Mouse (Mus musculus) urinary bladder, adult 2 months (tissue): ENCODE data around the gene Pten. TPM values are rescaled to one million over a fixed set of nuclear protein-coding genes. Genes with fewer than 3 reads are reported as not detected.
"Not testable (repeated sequence)": the region's sequence is repeated elsewhere in the genome, so short reads cannot be mapped to it uniquely, and the experiment has no call there.

Experiments used
- DNase-seq: peaks from one replicate; pipeline ENCODE4 v3.0.0; 2022; ENCODE audit warnings: low spot score
- polyA plus RNA-seq: library from polyadenylated mRNA; depleted of rRNA; stranded (reverse); fragments of >200 nt; gene quantifications from 2 replicates; pipeline ENCODE4 v1.2.3, GENCODE M21; 2012

Gene Pten
- polyA plus RNA-seq, 1 experiment = 22.0 TPM

GRCm38 (mm10) chr19:32807610-32808009, 50.3 kb downstream of the Pten start:
- no peak for DNase-seq

DNA sequence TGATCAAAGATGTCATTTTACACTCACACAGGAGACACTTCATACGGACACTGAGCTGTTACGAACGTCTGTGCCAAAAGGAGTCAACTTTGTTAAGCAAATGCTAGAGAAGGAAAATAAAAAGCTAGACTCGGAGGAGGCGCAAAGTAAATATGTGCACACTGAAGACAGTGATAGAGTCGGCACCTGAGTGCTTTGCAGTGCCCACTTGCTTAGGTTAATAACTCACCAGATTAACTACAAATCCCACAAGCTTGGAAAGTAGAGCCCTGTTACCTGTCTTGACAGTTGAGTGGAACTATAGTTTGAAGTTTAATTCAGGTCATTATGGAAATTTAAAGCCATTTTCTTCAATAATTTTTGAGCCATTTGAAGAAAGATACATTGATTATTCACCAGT, 51.4 kb downstream of the Pten start:
- DNase-seq = no peak

DNA sequence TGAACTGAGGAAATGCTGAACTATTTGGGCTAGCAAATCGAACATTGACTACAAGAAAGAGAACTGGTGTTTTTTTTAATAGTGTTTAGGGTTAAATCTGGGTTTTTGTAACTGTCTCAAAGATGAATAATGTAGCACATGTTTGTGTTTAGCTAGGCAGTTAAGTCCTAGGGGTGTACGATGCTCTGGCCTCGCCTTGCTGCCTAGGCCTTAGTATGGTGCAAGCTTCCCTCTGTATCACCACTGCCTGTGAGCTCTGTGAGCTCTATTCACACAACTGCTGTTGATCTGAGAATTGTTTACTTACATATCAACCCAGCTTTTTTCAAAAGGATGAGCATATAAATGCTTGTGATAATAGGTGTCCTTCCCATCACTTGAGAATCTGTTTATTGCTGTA, 51.8 kb downstream of the Pten start:
- no peak for DNase-seq

DNA sequence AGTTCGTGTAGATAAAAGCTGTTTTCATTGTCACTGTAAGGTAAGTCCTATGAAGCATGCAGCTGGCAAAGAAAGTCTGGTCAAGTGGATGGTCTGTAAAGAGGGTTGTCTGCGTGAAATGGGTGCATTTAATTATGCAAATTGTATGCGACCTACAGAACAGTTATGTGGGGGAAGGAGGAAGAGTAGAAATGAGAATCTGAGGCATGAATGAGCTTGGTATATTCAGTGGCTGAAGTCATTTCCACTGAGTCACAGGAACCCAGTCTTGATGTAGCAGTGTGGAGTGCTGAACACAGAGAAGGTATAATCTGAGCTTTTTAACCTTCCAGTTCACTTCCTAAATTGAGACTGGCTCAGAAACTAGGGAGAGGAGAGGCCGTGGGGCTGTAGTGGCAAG, 61.5 kb downstream of the Pten start:
- DNase-seq = no peak

GRCm38 (mm10) chr19:32822959-32823358, 65.7 kb downstream of the Pten start:
- DNase-seq = not testable (repeated sequence)

GRCm38 (mm10) chr19:32826616-32827015, 69.3 kb downstream of the Pten start:
- no peak for DNase-seq

DNA sequence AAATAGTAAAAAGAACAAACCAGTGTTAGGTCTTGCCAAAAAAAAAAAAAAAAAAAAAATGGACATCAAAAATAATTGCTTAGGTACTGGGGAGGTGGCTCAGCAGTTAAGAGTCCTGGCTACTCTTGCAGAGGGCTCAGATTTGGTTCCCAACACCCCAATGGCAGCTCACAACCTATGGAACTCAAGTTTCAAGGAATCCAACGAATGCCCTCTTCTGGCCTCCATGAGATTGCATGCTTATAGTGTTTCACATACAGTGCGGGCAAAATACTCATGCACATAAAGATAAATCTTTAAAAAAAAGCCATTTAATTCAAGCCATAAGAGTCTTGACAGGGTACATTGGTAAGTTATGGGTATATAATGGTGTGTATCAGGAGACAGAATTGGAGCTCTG, 72.6 kb downstream of the Pten start:
- no peak for DNase-seq

- DNase-seq = no peak
These were observed 74.0 kb downstream of the Pten start for GRCm38 (mm10) chr19:32831286-32831685.

DNA sequence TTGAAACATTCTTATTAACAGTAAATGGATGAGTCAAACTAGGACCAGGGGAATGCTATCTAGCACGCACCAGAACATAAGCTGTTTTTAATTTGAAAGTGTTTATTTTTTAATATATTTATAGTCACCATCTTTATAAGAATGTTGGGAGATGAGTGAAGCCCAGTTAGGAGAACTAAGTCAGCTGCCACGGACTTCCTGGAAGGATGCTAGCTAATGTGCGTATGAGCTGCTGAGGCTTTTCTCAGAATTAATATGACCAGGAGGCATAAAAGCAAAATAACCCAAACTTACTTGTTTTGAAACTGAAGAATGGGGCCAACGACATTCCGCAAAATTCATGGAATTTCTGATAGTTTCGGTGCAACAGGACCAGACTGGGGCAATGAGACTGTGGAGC, 83.2 kb downstream of the Pten start:
- no peak for DNase-seq

- DNase-seq = no peak
These were observed 87.2 kb downstream of the Pten start for GRCm38 (mm10) chr19:32844486-32844885.

DNA sequence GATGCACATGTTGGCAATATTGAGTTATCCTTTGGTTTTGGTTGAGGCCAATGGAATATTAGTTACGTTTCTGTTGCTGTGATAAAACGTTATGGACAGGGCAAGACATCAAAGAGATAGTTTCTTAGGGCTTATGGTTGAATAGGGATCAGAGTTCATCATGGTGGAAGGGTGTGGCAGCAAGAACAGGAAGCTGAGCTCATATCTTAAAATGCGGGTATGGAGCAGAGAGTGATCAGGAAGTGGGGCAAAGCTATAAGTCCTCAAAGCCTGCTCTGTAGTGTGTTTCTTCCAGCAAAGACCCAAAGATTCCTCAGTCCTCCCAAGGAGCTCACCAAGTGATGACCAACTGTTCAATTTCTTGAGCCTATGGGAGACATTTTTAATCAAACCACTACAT, 90.7 kb downstream of the Pten start:
- no peak for DNase-seq

DNA sequence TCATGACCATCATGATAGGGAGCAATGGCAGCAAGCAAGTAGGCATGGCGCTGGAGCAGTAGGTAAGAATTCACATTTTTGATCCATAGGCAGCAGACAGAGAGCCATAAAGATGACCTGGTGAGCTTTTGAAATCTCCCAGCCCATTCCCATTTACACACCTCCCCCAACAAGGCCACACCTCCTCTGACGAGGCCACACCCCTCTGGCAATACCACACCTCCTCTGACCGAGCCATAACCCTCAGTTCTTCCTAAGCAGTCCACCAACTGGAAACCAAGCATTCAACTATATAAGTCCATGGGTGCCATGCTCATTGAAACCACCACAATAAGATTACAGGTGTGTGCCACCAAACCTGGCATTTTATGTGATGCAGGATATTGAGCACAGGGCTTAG, 95.0 kb downstream of the Pten start:
- no peak for DNase-seq

- DNase-seq = no peak
These were observed 104.6 kb downstream of the Pten start for GRCm38 (mm10) chr19:32861675-32862575.

DNA sequence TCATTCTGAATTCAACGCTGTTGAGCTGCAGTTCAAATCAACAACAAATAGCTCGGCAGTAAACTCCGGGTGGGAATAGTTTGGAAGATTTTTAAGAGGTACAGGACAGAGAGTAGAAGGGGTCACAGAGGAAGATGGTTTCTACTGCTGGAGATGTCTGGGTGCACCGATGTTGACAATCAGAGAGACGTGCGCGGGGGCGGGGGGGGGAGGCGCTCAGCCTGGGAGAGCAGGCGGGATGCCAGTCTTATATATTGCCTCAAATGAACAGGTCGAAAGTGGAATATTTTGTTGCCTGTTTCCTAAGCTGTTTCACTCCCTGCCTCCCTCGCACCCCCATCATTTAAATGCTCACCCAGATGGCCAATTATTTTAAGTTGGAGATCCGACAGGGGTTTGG, 109.5 kb downstream of the Pten start:
- DNase-seq = no peak

GRCm38 (mm10) chr19:32867181-32867897, 110.0 kb downstream of the Pten start:
- DNase-seq = no peak

DNA sequence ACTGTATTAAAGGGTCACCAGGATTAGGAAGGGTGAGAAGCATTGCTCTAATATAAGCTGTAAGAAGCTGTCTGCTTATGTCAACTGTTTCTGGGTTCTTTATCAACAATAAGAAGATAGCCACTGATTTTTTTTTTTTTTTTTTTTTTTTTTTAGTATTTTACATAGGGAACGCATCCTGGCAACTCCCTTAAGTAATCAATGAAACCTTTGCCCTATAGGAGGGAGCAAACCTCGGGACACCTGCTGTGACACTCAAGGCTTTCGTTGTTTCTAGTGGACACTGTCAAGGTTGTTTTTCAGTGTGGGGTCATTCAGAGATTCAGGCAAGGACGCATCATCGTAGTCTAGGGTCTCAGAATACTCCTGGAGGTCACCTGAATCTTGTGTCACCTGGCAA, 111.3 kb downstream of the Pten start:
- no peak for DNase-seq

DNA sequence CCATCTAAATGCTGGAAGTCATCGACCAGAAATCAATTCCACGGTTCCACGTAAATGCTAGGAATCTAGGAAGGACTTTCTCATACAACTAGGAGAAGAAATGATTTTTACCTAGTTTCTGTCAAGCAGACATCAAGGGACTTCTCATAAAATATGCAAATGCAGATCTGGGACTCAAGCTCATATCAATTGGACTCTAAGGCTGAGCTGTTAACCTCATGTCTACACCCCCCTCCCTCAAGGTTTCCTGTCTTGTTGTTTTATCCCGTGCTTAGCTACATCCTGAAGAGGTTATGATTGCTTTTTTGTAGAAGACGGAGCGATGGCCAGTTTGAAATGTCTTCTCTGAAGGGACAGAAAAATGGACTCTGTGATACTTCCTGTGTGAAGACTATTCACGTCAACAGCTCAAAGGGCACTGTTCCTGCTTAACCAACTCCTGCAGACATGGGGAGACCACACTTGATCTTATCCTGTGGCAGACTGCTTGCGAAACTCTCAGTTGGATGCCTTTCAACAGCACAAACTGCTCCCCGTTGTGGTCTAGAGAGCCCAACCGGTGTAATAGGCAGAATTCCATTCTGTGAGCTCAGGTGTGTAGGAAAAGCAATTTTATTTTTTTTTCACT, 111.9 kb downstream of the Pten start:
- no peak for DNase-seq

DNA sequence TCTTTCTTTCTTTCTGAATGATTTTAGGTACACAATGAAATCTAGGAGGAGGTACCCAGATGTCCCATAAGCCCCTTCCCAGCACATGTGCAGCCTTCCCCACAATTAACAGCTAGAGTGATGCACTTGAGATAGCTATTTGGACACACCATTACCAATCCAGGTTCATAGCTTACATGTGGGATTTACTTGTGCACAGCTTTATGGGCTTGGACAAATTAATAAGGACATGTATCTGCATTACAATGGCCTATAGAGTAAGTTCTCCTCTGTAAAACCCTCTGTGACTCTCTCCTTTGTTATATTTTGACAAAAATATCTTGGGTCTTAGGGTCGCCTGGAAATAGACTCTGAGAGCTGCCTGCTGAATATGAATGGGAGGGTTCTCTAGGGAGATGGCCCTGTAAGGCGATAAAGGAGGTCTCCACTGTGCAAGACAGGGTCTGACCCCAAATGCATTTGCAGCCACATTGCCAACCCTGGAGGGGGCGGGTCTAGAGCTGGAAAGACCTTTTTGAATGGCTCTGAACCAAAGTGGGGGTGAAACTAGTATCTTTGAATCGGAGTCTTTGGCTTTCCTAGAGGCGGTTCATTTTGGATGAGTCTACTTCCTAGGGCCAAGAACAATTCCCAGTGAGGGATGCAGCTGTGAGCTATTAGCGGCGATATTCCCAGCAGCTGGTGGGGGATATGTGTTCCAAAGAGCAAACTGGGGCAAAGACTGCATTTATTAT, 116.8 kb downstream of the Pten start:
- no peak for DNase-seq
